Mouse (Mus musculus): Measurements from ENCODE around the gene Casp8. TPM values are rescaled to one million over a fixed set of nuclear protein-coding genes. Genes with fewer than 3 reads are reported as not detected.

The Casp8 gene
- total and polyA plus RNA-seq, 3 experiments, result 0.74 to 22.9 (median 15.5) TPM

Other genes with a start within 250 kb of the Casp8 start
- 10 to 100 TPM; 40.0 to 48.8 TPM for gene Fam126b, start 209.1 kb upstream of the Casp8 start, total RNA-seq (2021)
- gene Fam126b, start 209.1 kb upstream of the Casp8 start, polyA plus RNA-seq (2012; rRNA removed), result 0.57 and 0.65 TPM in 2 replicates
- 100 to 1,000 TPM in 1 of 2 experiments, 10 to 100 TPM in 1; 97.8 to 181 TPM for gene Ndufb3, start 209.0 kb upstream of the Casp8 start, total RNA-seq (2021)
- gene Ndufb3, start 209.0 kb upstream of the Casp8 start, polyA plus RNA-seq (2012; rRNA removed), result 8.1 and 12.8 TPM in 2 replicates
- 1 to 10 TPM; 1.1 to 3.4 TPM for gene Als2cr12, start 99.4 kb upstream of the Casp8 start, total RNA-seq (2021)
- gene Als2cr12, start 99.4 kb upstream of the Casp8 start, polyA plus RNA-seq (2012; rRNA removed), result 0.46 TPM in 1 of 2 replicates, not detected in the other
- 100 to 1,000 TPM in 1 of 2 experiments, 10 to 100 TPM in 1; 97.4 to 113 TPM for gene Cflar, start 83.9 kb upstream of the Casp8 start, total RNA-seq (2021)
- gene Cflar, start 83.9 kb upstream of the Casp8 start, polyA plus RNA-seq (2012; rRNA removed), result 37.3 and 41.7 TPM in 2 replicates
- 10 to 100 TPM; 57.0 to 68.5 TPM for gene Trak2, start 178.1 kb downstream of the Casp8 start, total RNA-seq (2021)
- gene Trak2, start 178.1 kb downstream of the Casp8 start, polyA plus RNA-seq (2012; rRNA removed), result 34.4 and 37.4 TPM in 2 replicates
- gene Stradb, start 178.1 kb downstream of the Casp8 start, total RNA-seq (2021), result 10 to 100 TPM; 25.7 to 34.7 TPM
- gene Stradb, start 178.1 kb downstream of the Casp8 start, polyA plus RNA-seq (2012; rRNA removed), result 13.7 and 16.6 TPM in 2 replicates

All from adrenal gland, adult 2 months (tissue).